Mouse (Mus musculus) cerebellum, adult 2 months (tissue): Measurements from ENCODE around the gene Chp2.

Source experiments
- CTCF ChIP-seq: fragments of 200-500 bp; IDR thresholded peaks from 2 replicates; pipeline ENCODE4 v1.5.1; 2011; ENCODE audit warnings: low read depth, mild to moderate bottlenecking, control low read depth, low read length, moderate library complexity, borderline replicate concordance; ENCODE audit not compliant: insufficient read depth
- POLR2A ChIP-seq: fragments of 200-500 bp; IDR thresholded peaks from 2 replicates; pipeline ENCODE4 v1.6.1; 2011; ENCODE audit warnings: low read length, control low read depth, borderline replicate concordance; ENCODE audit not compliant: insufficient read depth

DNA sequence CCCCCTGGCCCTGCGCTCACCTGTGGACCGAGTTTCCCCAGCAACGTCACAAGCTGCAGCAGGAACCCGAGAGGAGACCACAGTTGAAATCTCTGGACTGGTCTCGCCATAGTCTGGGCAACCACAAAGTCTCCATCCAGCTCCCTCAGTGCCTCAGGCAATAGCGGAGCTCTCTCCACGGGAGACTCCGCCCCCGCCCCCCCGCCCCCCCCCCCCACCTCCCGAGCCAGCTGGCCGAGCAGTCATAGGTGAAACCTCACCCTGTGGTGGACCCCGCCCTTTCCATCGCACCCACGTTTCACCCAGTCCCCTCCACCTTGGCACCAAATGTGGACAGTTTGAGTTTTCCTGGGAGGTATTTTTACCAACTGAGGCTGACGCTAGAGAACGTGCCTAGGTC lies 33.3 kb upstream of the Chp2 start, which contains the start of gene Ern2:
- TF ChIP-seq POLR2A (no peak), CTCF (no peak)
